Mouse (Mus musculus) lung, postnatal 14 days (tissue): Measurements from ENCODE around the gene Tstd2.

Experiments used
- DNase-seq: peaks from one replicate; pipeline ENCODE4 v3.0.0; 2021

The Tstd2 gene

DNA sequence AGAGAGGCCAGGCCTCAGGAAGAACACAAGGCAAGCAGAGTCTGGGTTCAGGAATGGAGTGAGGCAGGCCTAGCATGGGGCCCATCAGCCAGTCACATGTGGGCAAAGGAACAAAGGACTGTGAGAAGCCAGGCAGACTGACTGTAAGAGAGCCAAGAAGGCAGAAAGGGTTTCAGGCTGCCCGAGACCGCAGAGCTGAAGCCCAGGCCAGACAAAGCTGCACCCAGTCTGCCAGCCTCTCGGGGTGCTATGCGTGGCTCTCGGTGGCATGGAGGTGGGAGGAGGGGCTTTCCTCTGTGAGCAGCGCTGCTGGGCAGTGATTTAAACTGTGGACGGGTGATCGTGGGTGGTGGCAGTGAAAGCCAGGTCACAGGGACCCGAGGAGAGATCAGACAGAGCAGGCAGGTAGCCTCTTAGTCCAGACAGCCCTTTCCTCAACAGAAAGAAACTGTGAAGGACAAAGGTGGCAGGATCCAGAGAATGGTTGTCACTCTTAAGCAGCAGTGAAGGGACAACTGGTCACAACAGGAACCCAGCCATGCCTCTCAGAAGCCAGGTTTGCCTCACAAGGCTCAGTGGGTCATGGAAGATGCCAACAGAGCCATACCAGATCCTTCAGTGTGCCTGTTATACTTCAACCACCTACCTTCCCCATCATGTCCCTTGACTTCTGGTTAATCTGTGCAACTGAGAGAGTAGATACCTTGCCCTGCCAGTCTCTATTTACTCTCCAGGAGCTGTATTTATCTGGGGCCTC is 53.9 kb downstream of the Tstd2 start:
- no peak for DNase-seq

DNA sequence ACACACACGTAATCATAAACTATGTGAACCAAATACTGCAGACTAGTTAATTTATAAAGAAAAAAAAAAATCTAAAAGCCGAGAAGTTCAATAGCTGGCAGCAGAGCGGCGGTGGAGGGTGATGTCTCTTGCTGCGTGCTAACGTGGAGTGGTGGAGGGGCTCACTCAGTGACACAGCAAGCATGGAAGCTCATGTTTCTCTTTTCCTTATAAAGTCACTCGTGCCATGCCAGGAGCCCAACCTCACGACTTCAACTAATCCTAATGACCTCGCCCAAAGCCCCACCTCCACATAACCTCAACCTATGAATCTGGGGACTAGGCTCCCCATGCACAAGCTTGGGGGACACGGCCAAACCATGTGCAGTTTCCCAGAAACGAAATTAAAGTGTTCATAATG is 55.9 kb downstream of the Tstd2 start:
- no peak for DNase-seq

DNA sequence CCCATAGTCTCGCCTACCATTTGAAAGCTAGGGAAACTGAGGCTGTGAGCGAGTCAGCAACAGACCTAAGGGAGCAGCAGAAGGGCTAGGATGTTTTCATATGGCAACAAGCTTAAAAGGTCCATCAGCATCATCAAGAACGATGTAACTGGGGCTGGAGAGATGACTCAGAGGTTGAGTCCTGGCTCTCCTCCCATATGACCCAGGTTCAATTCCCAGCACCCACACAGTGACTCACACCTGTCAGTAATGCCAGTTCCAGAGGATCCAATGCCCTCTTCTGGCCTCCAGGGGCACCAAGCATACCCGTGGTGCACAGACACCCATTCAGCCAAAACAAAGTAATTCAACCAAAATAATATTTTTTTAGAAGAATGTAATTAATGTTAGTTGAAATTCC is 58.2 kb downstream of the Tstd2 start:
- DNase-seq = no peak

- DNase-seq = no peak
Observed at GRCm38 (mm10) chr4:46076892-46077291, 61.6 kb downstream of the Tstd2 start.

GRCm38 (mm10) chr4:46075664-46076063 is 62.8 kb downstream of the Tstd2 start:
- DNase-seq = no peak

DNA sequence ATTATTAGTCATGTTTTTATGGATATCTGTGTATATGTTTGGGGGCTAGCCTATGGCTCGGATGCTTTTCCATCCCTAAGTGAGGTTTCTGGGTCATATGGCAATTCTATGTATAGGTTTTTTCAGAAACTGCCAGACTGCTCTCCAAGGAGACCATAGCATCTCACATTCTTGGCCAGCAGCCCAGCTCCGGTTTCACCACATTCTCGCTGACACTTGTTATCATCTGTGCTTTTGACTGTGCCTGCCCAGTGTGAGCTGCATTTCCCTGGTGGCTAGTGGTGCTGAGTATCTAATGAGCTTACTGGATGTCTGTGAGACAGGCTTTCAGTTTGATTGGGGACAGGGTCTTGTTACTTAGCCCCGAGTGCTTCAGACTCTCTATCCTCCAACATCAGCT is 64.8 kb downstream of the Tstd2 start:
- DNase-seq = peak; percentile 17

DNA sequence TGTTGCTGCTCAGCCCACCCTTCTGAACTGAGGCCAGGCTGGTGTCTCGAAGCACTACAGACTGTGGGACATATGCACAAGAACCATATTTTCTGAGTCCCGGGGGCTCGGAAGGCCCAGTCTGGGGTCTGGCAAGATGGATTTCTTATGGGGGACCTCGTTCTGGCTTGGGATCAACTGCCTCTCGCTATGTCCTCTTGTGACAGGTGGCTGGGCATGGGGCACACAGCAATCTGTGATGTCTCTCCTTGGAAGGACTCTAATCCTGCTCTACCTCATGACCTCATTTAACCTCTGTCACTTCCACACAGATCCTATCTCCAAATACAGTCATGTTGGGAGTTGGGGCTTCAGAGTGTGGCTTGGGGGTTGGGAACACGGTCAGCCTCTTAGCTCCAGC is 65.9 kb downstream of the Tstd2 start:
- DNase-seq = no peak

GRCm38 (mm10) chr4:46069851-46070482 is 68.5 kb downstream of the Tstd2 start:
- DNase-seq = no peak

DNA sequence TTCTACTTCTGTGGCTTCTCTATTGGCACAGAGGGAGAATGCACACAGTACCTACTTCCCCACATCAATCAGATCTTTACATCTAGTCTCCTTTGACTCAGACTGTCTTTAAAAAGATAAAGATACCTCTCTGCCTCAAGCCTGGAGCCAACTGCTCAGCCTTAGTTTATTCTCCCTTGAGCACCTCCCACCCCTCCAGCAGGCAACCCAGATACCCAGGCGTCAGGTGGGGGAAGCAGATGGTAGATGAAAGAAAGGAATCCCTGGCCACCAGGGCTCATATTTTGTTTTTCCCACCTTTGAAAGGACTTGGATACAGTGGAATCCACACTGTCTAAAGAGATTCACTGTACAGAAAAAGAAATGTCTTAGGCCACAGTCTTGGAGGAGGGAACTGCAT is 69.9 kb downstream of the Tstd2 start:
- no peak for DNase-seq

GRCm38 (mm10) chr4:46068060-46068459 is 70.4 kb downstream of the Tstd2 start:
- DNase-seq = no peak

DNA sequence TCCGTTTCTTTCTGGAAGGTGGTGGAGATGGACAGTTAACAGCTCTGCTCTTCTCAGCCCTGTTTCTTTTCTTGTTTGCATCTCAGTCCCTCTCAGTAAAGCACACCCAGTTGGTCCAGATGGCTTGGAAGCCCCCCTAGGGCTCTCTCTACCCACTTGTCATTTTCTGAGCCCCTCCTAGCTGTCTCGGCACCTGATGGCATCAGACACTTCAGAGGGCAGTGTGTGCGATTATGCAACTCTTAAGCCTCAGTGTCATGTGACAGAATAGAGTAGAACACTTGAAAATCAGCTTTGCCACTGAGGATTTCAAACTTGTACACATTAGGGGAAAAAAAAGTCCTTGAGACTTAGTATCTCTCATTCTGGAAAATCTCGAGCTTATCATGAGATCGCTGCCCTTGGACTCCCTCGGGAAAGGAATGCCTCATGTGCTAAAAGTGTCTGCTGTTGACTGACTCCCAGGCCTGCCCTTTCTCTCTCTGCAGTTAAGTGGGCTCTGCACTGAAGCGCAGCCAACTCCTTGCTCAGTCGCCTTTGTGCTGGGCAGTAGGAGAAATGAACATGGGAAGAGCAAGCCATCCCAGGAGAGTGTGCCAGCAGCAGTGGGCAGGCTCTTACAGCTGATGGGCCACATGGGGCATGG is 72.7 kb downstream of the Tstd2 start:
- peak; percentile 43 for DNase-seq

GRCm38 (mm10) chr4:46064961-46065360 is 73.5 kb downstream of the Tstd2 start:
- peak; percentile 50 for DNase-seq
